Mouse (Mus musculus) intestine, embryonic 14.5 days (tissue): ENCODE measurements around the gene Tmem151a. TPM values are rescaled to one million over a fixed set of nuclear protein-coding genes. Genes with fewer than 3 reads are reported as not detected.

Source experiments
- ATAC-seq: fragments of 200-750 bp; cut with Nextera tagmentation; replicated peaks from 2 replicates; pipeline ENCODE4 v1.8.0; 2017; ENCODE audit warnings: low read depth, moderate number of reproducible peaks, moderate TSS enrichment, moderate library complexity; ENCODE audit not compliant: low FRiP score, low TSS enrichment
- DNase-seq: peaks from one replicate; pipeline ENCODE4 v3.0.0-alpha.2; 2018; ENCODE audit warnings: low spot score
- H3K27ac ChIP-seq: fragments of 300-500 bp; sonication (generic); 2 replicates; pipeline ENCODE4 v1.5.1; 2014; ENCODE audit warnings: low read depth, mild to moderate bottlenecking, control low read depth
- H3K27me3 ChIP-seq: fragments of 300-500 bp; sonication (generic); replicated peaks from 2 replicates; pipeline ENCODE4 v1.6.1; 2014; ENCODE audit warnings: low read length, control low read depth; ENCODE audit not compliant: control insufficient read depth, insufficient read depth
- H3K36me3 ChIP-seq: fragments of 300-500 bp; sonication (generic); 2 replicates; pipeline ENCODE4 v1.6.1; 2014; ENCODE audit warnings: low read length, control low read depth; ENCODE audit not compliant: control insufficient read depth, insufficient read depth
- H3K4me1 ChIP-seq: fragments of 300-500 bp; sonication (generic); replicated peaks from 2 replicates; pipeline ENCODE4 v1.6.1; 2014; ENCODE audit warnings: low read length, control low read depth, mixed read lengths; ENCODE audit not compliant: control insufficient read depth, insufficient read depth
- H3K4me2 ChIP-seq: fragments of 300-500 bp; sonication (generic); 2 replicates; pipeline ENCODE4 v1.6.1; 2014; ENCODE audit warnings: low read length
- H3K4me3 ChIP-seq: fragments of 300-500 bp; sonication (generic); 2 replicates; pipeline ENCODE4 v1.5.1; 2014; ENCODE audit warnings: low read depth, low read length, control low read depth, mixed read lengths
- H3K9ac ChIP-seq: fragments of 300-500 bp; sonication (generic); 2 replicates; pipeline ENCODE4 v1.6.1; 2014; ENCODE audit warnings: mild to moderate bottlenecking, low read length
- H3K9me3 ChIP-seq: fragments of 300-500 bp; sonication (generic); 2 replicates; pipeline ENCODE4 v1.6.1; 2016; ENCODE audit warnings: low read length, control low read depth; ENCODE audit not compliant: control insufficient read depth
- WGBS: fragments of 180-500 bp; shearing (Covaris S2); extraction: QIAGEN DNeasy Blood & Tissue Kit; methylation state at CpG from one replicate; pipeline ENCODE4 v1.1.7; 2014; 5-methylcytosine and 5-hydroxymethylcytosine counted together
- polyA plus RNA-seq: library from polyadenylated mRNA; unstranded; fragments of >200 nt; fragmentation: Nextera tagmentation; extraction: Ambion mirVana; gene quantifications from 2 replicates; pipeline ENCODE4 v1.2.1, GENCODE M21; 2014

Tmem151a gene
- polyA plus RNA-seq, 1 experiment from 2014 or later, result 8.2 TPM

GRCm38 (mm10) chr19:5067040-5067799 is 18.1 kb downstream of the Tmem151a start:
- Histone ChIP-seq H3K9ac (0 out of 2 replicates have a peak overlapping the region, but pooled peaks have one; percentile 22), H3K27me3 (no peaks in the 10 kb centered on the region; the same call in 1 of the 2 replicates), H3K9me3 (no peaks in the 10 kb centered on the region), H3K4me2 (peak overlapping the region; percentile 77), H3K27ac (peak overlapping the region; percentile 92), H3K4me3 (peak overlapping the region; percentile 52), H3K4me1 (peaks cover 44% of the 10 kb centered on the region), H3K36me3 (no peaks in the 10 kb centered on the region)
- 6% methylated on average over 15 of the region's 15 CpGs for WGBS
- DNase-seq, result peak; percentile 79
- ATAC-seq, result 0 out of 2 replicates have a peak, but pooled peaks have one; percentile 0

DNA sequence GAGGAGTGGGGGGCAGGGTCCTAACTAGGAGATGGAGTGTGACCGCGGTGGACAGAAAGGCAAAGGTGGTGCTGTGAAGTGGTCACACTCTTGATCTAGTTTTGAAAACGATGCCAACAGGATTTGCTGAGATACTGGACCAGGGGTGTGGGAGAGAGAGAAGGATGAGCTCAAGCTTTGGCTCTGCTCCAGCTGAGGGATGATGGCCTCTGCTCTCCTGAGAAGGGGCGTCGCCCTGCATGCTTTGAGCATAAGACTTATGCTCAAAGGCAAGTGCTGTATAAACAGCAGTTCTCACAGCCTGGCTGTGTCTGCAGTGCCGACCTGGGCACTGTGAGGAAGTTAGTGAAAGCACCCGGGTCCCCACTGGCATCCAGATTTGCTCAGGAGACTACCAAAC is 20.2 kb downstream of the Tmem151a start:
- Histone ChIP-seq H3K9ac (no peak overlapping the region), H3K9me3 (no peaks in the 10 kb centered on the region), H3K36me3 (no peaks in the 10 kb centered on the region), H3K4me1 (peaks cover 52% of the 10 kb centered on the region), H3K4me3 (no peak overlapping the region), H3K27ac (peak overlapping the region; percentile 43; the same call in 1 of the 2 replicates), H3K4me2 (no peak overlapping the region), H3K27me3 (no peaks in the 10 kb centered on the region; the same call in 1 of the 2 replicates)
- no peak for ATAC-seq
- WGBS, result 32% methylated on average over 7 of the region's 7 CpGs
- peak; percentile 62 for DNase-seq

DNA sequence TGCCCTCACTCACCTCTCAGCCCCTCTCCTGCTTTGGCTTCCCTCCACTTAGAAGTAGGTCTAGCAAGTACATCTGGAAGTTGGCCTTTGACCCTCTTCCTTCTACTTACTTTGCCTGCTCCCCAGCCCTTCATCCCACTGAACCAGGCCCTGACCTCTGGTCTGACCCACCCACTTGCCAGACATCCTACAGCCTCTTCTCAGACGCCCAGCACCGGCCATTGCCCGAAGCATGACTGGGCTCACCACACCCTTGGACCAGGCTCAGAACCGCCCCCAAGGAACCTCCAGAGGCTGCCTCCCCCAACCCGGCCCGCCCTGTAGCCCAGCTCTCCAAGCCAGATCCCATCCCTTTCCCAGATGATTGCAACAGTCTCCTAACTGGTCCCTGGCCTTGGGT is 22.9 kb downstream of the Tmem151a start:
- H3K9ac ChIP-seq, result no peak overlapping the region
- H3K4me1 ChIP-seq, result peaks cover 57% of the 10 kb centered on the region
- DNase-seq (no peak), ATAC-seq (no peak)
- H3K27me3 ChIP-seq, result no peaks in the 10 kb centered on the region
- no peak overlapping the region for H3K27ac ChIP-seq
- H3K4me2 ChIP-seq, result no peak overlapping the region
- no peaks in the 10 kb centered on the region for H3K36me3 ChIP-seq
- H3K9me3 ChIP-seq, result no peaks in the 10 kb centered on the region
- WGBS, result 49% methylated on average over 6 of the region's 6 CpGs
- H3K4me3 ChIP-seq, result no peak overlapping the region

- 74% methylated on average over 5 of the region's 5 CpGs for WGBS
Measured at GRCm38 (mm10) chr19:5062041-5062440, 23.3 kb downstream of the Tmem151a start.

GRCm38 (mm10) chr19:5060365-5061330 is 24.7 kb downstream of the Tmem151a start:
- H3K36me3 ChIP-seq, result no peaks in the 10 kb centered on the region
- no peaks in the 10 kb centered on the region for H3K27me3 ChIP-seq
- DNase-seq, result no peak
- peaks cover 52% of the 10 kb centered on the region for H3K4me1 ChIP-seq
- H3K9ac ChIP-seq, result no peak overlapping the region; the same call in 1 of the 2 replicates
- no peak for ATAC-seq
- H3K27ac ChIP-seq, result peak overlapping the region; percentile 64; the same call in 1 of the 2 replicates
- H3K9me3 ChIP-seq, result no peaks in the 10 kb centered on the region
- H3K4me3 ChIP-seq, result no peak overlapping the region
- WGBS, result 27% methylated on average over 5 of the region's 5 CpGs
- H3K4me2 ChIP-seq, result no peak overlapping the region

More at GRCm38 (mm10) chr19:5062041-5062440, 23.3 kb downstream of the Tmem151a start:
- no peaks in the 10 kb centered on the region for H3K9me3 ChIP-seq
- H3K4me2 ChIP-seq, result no peak overlapping the region
- H3K4me3 ChIP-seq, result no peak overlapping the region
- ATAC-seq (no peak), DNase-seq (no peak)
- no peak overlapping the region for H3K27ac ChIP-seq
- H3K4me1 ChIP-seq, result peaks cover 53% of the 10 kb centered on the region
- H3K36me3 ChIP-seq, result no peaks in the 10 kb centered on the region
- no peak overlapping the region for H3K9ac ChIP-seq
- no peaks in the 10 kb centered on the region for H3K27me3 ChIP-seq

GRCm38 (mm10) chr19:5058801-5059771 is 26.2 kb downstream of the Tmem151a start:
- H3K9ac ChIP-seq, result no peak overlapping the region
- peak overlapping the region; percentile 69 for H3K27ac ChIP-seq
- peaks cover 42% of the 10 kb centered on the region for H3K4me1 ChIP-seq
- no peak for DNase-seq
- 11% methylated on average over 10 of the region's 10 CpGs for WGBS
- H3K36me3 ChIP-seq, result no peaks in the 10 kb centered on the region
- H3K9me3 ChIP-seq, result no peaks in the 10 kb centered on the region
- peak; percentile 17; the same call in 1 of the 2 replicates for ATAC-seq
- H3K27me3 ChIP-seq, result no peaks in the 10 kb centered on the region
- H3K4me3 ChIP-seq, result no peak overlapping the region
- H3K4me2 ChIP-seq, result peak overlapping the region; percentile 7

GRCm38 (mm10) chr19:5057876-5058775 is 27.2 kb downstream of the Tmem151a start:
- DNase-seq (no peak), ATAC-seq (no peak; the same call in 1 of the 2 replicates)
- Histone ChIP-seq H3K27ac (peak overlapping the region; percentile 69), H3K4me2 (peak overlapping the region; percentile 7; the same call in 1 of the 2 replicates), H3K27me3 (no peaks in the 10 kb centered on the region; the same call in 1 of the 2 replicates), H3K36me3 (no peaks in the 10 kb centered on the region), H3K4me1 (peaks cover 42% of the 10 kb centered on the region), H3K9me3 (no peaks in the 10 kb centered on the region), H3K9ac (no peak overlapping the region), H3K4me3 (no peak overlapping the region)
- WGBS, result 23% methylated on average over 16 of the region's 16 CpGs
